Mouse (Mus musculus) stomach, embryonic 14.5 days (tissue): ENCODE results near the gene Prkci. TPM values are rescaled to one million over a fixed set of nuclear protein-coding genes. Genes with fewer than 3 reads are reported as not detected.

ENCODE experiments used
- ATAC-seq: fragments of 200-750 bp; cut with Nextera tagmentation; 2 replicates; pipeline ENCODE4 v1.8.0; 2017; ENCODE audit warnings: low read depth, moderate TSS enrichment; ENCODE audit not compliant: insufficient number of reproducible peaks, insufficient read depth, low FRiP score
- H3K27ac ChIP-seq: fragments of 300-500 bp; sonication (generic); 2 replicates; pipeline ENCODE4 v1.5.1; 2014; ENCODE audit warnings: mild to moderate bottlenecking, low read length, moderate library complexity, mixed read lengths
- H3K27me3 ChIP-seq: fragments of 300-500 bp; sonication (generic); 2 replicates; pipeline ENCODE4 v1.6.1; 2014; ENCODE audit warnings: low read length, control low read depth, mixed read lengths; ENCODE audit not compliant: control insufficient read depth, insufficient read depth
- H3K36me3 ChIP-seq: fragments of 300-500 bp; sonication (generic); 2 replicates; pipeline ENCODE4 v1.6.1; 2014; ENCODE audit warnings: mild to moderate bottlenecking, control low read depth, low read length, moderate library complexity, mixed read lengths; ENCODE audit not compliant: control insufficient read depth, insufficient read depth
- H3K4me1 ChIP-seq: fragments of 300-500 bp; sonication (generic); 2 replicates; pipeline ENCODE4 v1.6.1; 2014; ENCODE audit warnings: low read length, control low read depth, mixed read lengths; ENCODE audit not compliant: control insufficient read depth, insufficient read depth
- H3K4me2 ChIP-seq: fragments of 300-500 bp; sonication (generic); replicated peaks from 2 replicates; pipeline ENCODE4 v1.6.1; 2014; ENCODE audit warnings: low read depth, low read length, control low read depth
- H3K4me3 ChIP-seq: fragments of 300-500 bp; sonication (generic); 2 replicates; pipeline ENCODE4 v1.5.1; 2014; ENCODE audit warnings: low read depth, low read length, control low read depth
- H3K9ac ChIP-seq: fragments of 300-500 bp; sonication (generic); replicated peaks from 2 replicates; pipeline ENCODE4 v1.6.1; 2014; ENCODE audit warnings: low read depth, mild to moderate bottlenecking, control low read depth, low read length, moderate library complexity, mixed read lengths
- H3K9me3 ChIP-seq: fragments of 300-500 bp; sonication (generic); 2 replicates; pipeline ENCODE4 v1.6.1; 2016; ENCODE audit warnings: low read depth, low read length, control low read depth; ENCODE audit not compliant: control insufficient read depth
- WGBS: fragments of 180-500 bp; shearing (Covaris S2); extraction: QIAGEN DNeasy Blood & Tissue Kit; methylation state at CpG from one replicate; pipeline ENCODE4 v1.1.7; 2014; 5-methylcytosine and 5-hydroxymethylcytosine counted together
- polyA plus RNA-seq: library from polyadenylated mRNA; unstranded; fragments of >200 nt; fragmentation: Nextera tagmentation; extraction: Ambion mirVana; gene quantifications from 2 replicates; pipeline ENCODE4 v1.2.1, GENCODE M21; 2014

Gene Prkci
- polyA plus RNA-seq, 1 experiment from 2014 or later: 51.0 TPM

- Histone ChIP-seq H3K36me3 (no peaks in the 10 kb centered on the region), H3K27me3 (no peaks in the 10 kb centered on the region), H3K4me1 (peaks cover 6% of the 10 kb centered on the region), H3K4me3 (no peak overlapping the region), H3K9ac (no peak overlapping the region), H3K9me3 (no peaks in the 10 kb centered on the region), H3K4me2 (no peak overlapping the region), H3K27ac (no peak overlapping the region)
- ATAC-seq: no peak
- 57% methylated on average over 7 of the region's 7 CpGs for WGBS
Observed at GRCm38 (mm10) chr3:31089956-31090355, 94.4 kb downstream of the Prkci start.

GRCm38 (mm10) chr3:31093196-31093595 is 97.6 kb downstream of the Prkci start:
- 3% methylated on average over 13 of the region's 13 CpGs for WGBS

GRCm38 (mm10) chr3:31093627-31094351 is 98.2 kb downstream of the Prkci start:
- H3K27ac ChIP-seq: peak overlapping the region; percentile 100
- H3K9ac ChIP-seq: peak overlapping the region; percentile 72
- peaks cover 17% of the 10 kb centered on the region for H3K4me1 ChIP-seq
- ATAC-seq: peak; percentile 50
- peak overlapping the region; percentile 69 for H3K4me2 ChIP-seq
- WGBS: under 1% methylated on average over 46 of the region's 58 CpGs
- no peaks in the 10 kb centered on the region for H3K9me3 ChIP-seq
- no peaks in the 10 kb centered on the region; the same call in 1 of the 2 replicates for H3K36me3 ChIP-seq
- no peaks in the 10 kb centered on the region for H3K27me3 ChIP-seq
- H3K4me3 ChIP-seq: peak overlapping the region; percentile 93

More at GRCm38 (mm10) chr3:31093196-31093595, 97.6 kb downstream of the Prkci start:
- H3K9me3 ChIP-seq: no peaks in the 10 kb centered on the region
- H3K4me2 ChIP-seq: peak overlapping the region; percentile 69
- peak overlapping the region; percentile 93 for H3K4me3 ChIP-seq
- H3K4me1 ChIP-seq: peaks cover 17% of the 10 kb centered on the region
- no peaks in the 10 kb centered on the region for H3K27me3 ChIP-seq
- H3K36me3 ChIP-seq: no peaks in the 10 kb centered on the region; the same call in 1 of the 2 replicates
- H3K27ac ChIP-seq: peak overlapping the region; percentile 100
- H3K9ac ChIP-seq: peak overlapping the region; percentile 72; the same call in 1 of the 2 replicates
- no peak for ATAC-seq

- WGBS: under 1% methylated on average over 68 of the region's 109 CpGs
- H3K27ac ChIP-seq: peak within 1 kb of the TSS; percentile 100
- H3K27me3 ChIP-seq: no peaks in the 10 kb centered on the region
- peak within 1 kb of the TSS; percentile 82 for H3K4me2 ChIP-seq
- H3K36me3 ChIP-seq: no peaks in the 10 kb centered on the region; the same call in 1 of the 2 replicates
- H3K4me1 ChIP-seq: peaks cover 17% of the 10 kb centered on the region
- peak within 1 kb of the TSS; percentile 93 for H3K4me3 ChIP-seq
- H3K9me3 ChIP-seq: no peaks in the 10 kb centered on the region
- peak within 1 kb of the TSS; percentile 96 for H3K9ac ChIP-seq
- ATAC-seq: peak; percentile 95
Observed at GRCm38 (mm10) chr3:31094531-31095178, 99.1 kb downstream of the Prkci start, which contains the start of gene Skil. Gene Skil, plus strand, starts transcription at chr3:31095058.

- Histone ChIP-seq H3K4me3 (peak overlapping the region; percentile 93), H3K36me3 (no peaks in the 10 kb centered on the region; the same call in 1 of the 2 replicates), H3K9me3 (no peaks in the 10 kb centered on the region), H3K9ac (peak overlapping the region; percentile 96), H3K4me1 (peaks cover 19% of the 10 kb centered on the region), H3K27ac (peak overlapping the region; percentile 100), H3K4me2 (peak overlapping the region; percentile 82), H3K27me3 (no peaks in the 10 kb centered on the region)
- ATAC-seq: peak; percentile 12; the same call in 1 of the 2 replicates
- under 1% methylated on average over 29 of the region's 39 CpGs for WGBS
Observed at GRCm38 (mm10) chr3:31095179-31095490, 99.6 kb downstream of the Prkci start.

DNA sequence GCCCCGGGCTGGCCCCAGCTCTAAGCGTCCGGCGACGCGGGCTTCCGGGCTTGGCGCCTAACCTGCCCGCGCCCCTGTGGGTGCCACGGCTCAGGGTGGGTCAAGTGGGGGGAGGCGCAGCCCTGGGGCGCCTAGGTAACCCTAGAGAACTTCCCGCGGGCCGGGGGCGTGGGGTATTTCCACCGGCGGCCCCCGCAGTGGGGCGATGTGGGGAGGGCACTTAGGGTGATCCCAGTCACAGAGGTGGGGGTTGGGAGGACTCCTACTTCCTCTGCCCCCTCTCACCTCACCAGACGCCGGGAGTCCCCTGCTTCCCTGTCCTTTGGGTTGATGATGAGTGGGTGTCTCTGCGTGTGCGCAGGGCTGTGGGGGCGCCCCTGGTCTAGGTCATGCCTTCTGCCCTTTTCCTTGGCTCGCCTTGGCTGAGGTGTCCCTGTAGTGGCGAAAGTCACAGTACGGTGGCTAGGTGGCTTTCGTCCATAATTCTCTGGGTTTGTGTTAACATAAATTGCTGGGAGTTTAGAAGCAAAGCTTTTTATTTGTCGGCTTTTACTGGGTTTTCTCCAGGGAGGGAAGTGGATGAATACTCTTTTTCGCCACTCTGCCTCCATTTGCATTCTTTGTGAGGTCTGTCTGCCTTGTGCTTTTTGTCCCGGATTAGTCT is 100.1 kb downstream of the Prkci start:
- peak overlapping the region; percentile 100 for H3K27ac ChIP-seq
- H3K9me3 ChIP-seq: no peaks in the 10 kb centered on the region
- ATAC-seq: no peak
- H3K4me2 ChIP-seq: peak overlapping the region; percentile 82
- H3K27me3 ChIP-seq: no peaks in the 10 kb centered on the region
- WGBS: under 1% methylated on average over 33 of the region's 33 CpGs
- no peaks in the 10 kb centered on the region; the same call in 1 of the 2 replicates for H3K36me3 ChIP-seq
- peak overlapping the region; percentile 96 for H3K9ac ChIP-seq
- H3K4me3 ChIP-seq: peak overlapping the region; percentile 93
- peaks cover 19% of the 10 kb centered on the region for H3K4me1 ChIP-seq

- Histone ChIP-seq H3K9me3 (no peaks in the 10 kb centered on the region), H3K4me1 (peaks cover 19% of the 10 kb centered on the region), H3K9ac (no peak overlapping the region), H3K36me3 (no peaks in the 10 kb centered on the region; the same call in 1 of the 2 replicates), H3K27me3 (no peaks in the 10 kb centered on the region), H3K27ac (peak overlapping the region; percentile 100), H3K4me2 (peak overlapping the region; percentile 82), H3K4me3 (peak overlapping the region; percentile 93)
- 34% methylated on average over 10 of the region's 10 CpGs for WGBS
- no peak for ATAC-seq
Observed at GRCm38 (mm10) chr3:31096155-31097101, 100.9 kb downstream of the Prkci start.
